Mouse (Mus musculus): ENCODE data around the gene Lsm6. TPM values are rescaled to one million over a fixed set of nuclear protein-coding genes. Genes with fewer than 3 reads are reported as not detected.

Gene Lsm6
- polyA plus RNA-seq, 1 experiment = 1.6 TPM

DNA sequence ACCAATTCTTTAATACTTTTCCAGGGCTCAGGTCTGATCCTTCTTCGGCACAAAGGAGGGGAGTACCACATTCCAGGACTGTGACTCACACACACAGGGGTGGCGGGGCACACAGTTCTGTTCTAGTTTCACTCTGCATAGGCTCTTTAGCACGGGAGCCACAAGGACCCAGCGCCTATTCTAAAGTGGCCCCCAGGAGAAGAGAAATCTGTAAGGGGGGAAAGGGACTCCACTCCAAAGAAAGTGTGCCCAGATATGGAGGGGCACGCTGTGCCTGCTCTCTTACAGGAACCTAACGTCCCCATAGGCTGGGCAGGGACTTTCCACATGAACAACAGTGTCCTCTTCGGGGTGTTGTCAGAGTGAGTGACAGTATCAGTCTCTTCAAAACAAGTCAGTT, 49.7 kb downstream of the Lsm6 start:
- Histone ChIP-seq H3K27me3 (ENCODE audit: control insufficient read depth, insufficient read depth, low read length) (no peaks in the 10 kb centered on the region), H3K36me3 (ENCODE audit: control insufficient read depth, insufficient read depth, low read length) (no peaks in the 10 kb centered on the region), H3K4me3 (ENCODE audit: low read depth, low read length) (no peak overlapping the region), H3K4me1 (ENCODE audit: control insufficient read depth, insufficient read depth, insufficient read length, low read length) (no peaks in the 10 kb centered on the region), H3K27ac (ENCODE audit: insufficient read depth, low read depth, low read length) (no peak overlapping the region)
- TF ChIP-seq POLR2A (IDR thresholded peaks at IDR 0.05; ENCODE audit: low read depth, low read length) = no peak
- TF ChIP-seq CTCF (IDR thresholded peaks at IDR 0.05; ENCODE audit: extremely low read depth, insufficient read length, insufficient replicate concordance, low read depth, low read length) = no peak
- WGBS = 54% methylated on average over 7 of the region's 7 CpGs

DNA sequence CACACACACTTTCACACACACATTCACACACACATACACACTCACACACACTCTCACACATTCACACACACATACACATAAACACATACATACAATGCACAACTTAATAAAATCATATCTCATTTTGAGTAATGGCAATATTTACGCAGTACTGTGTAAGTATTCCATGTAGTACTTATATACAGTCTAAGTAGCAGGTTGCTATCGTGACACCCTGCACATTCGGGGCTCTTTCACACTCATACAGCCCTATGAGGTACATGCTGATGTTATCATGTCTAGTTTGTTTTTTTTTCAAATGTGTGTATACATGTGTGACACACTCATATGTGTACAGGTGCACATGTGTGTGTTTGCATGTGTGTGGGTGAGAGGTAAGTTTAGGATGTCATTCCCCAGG, 50.4 kb downstream of the Lsm6 start:
- no peak for TF ChIP-seq CTCF (IDR thresholded peaks at IDR 0.05; ENCODE audit: extremely low read depth, insufficient read length, insufficient replicate concordance, low read depth, low read length)
- no peak for TF ChIP-seq POLR2A (IDR thresholded peaks at IDR 0.05; ENCODE audit: low read depth, low read length)
- H3K4me1 ChIP-seq (ENCODE audit: control insufficient read depth, insufficient read depth, insufficient read length, low read length) = no peaks in the 10 kb centered on the region
- no peak overlapping the region for H3K4me3 ChIP-seq (ENCODE audit: low read depth, low read length)
- 89% methylated on average over 3 of the region's 3 CpGs for WGBS
- H3K27ac ChIP-seq (ENCODE audit: insufficient read depth, low read depth, low read length) = no peak overlapping the region
- no peaks in the 10 kb centered on the region for H3K27me3 ChIP-seq (ENCODE audit: control insufficient read depth, insufficient read depth, low read length)
- H3K36me3 ChIP-seq (ENCODE audit: control insufficient read depth, insufficient read depth, low read length) = no peaks in the 10 kb centered on the region

- no peaks in the 10 kb centered on the region for H3K36me3 ChIP-seq (ENCODE audit: control insufficient read depth, insufficient read depth, low read length)
- no peak overlapping the region for H3K4me3 ChIP-seq (ENCODE audit: low read depth, low read length)
- H3K27ac ChIP-seq (ENCODE audit: insufficient read depth, low read depth, low read length) = no peak overlapping the region
- H3K27me3 ChIP-seq (ENCODE audit: control insufficient read depth, insufficient read depth, low read length) = no peaks in the 10 kb centered on the region
- WGBS = 95% methylated on average over 1 of the region's 1 CpGs
- no peak for TF ChIP-seq POLR2A (IDR thresholded peaks at IDR 0.05; ENCODE audit: low read depth, low read length)
- TF ChIP-seq CTCF (IDR thresholded peaks at IDR 0.05; ENCODE audit: extremely low read depth, insufficient read length, insufficient replicate concordance, low read depth, low read length) = no peak
- no peaks in the 10 kb centered on the region for H3K4me1 ChIP-seq (ENCODE audit: control insufficient read depth, insufficient read depth, insufficient read length, low read length)
These were observed 55.4 kb downstream of the Lsm6 start for GRCm38 (mm10) chr8:78765556-78765955.

DNA sequence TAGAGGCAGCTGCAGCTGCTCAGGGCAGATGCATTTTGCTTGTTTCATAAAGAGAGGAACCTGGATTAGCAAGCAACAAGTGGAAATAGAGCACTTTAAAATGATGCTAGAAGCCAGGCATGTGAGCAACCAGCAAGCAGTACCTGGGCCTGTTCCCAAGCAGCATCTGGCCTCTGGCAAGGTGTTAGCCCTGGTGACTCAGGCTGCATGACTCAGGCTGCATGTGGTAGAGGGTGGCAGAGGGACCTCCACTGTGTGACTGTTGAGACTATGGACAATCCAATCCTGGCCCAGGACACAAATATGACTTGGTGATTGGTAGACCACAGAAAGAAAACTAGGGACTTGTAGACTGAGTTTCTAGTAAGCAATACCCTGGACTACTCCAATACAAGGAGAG, 56.0 kb downstream of the Lsm6 start:
- Histone ChIP-seq H3K27ac (ENCODE audit: insufficient read depth, low read depth, low read length) (no peak overlapping the region), H3K4me3 (ENCODE audit: low read depth, low read length) (no peak overlapping the region)
- TF ChIP-seq POLR2A (IDR thresholded peaks at IDR 0.05; ENCODE audit: low read depth, low read length) (no peak), CTCF (IDR thresholded peaks at IDR 0.05; ENCODE audit: extremely low read depth, insufficient read length, insufficient replicate concordance, low read depth, low read length) (no peak)

GRCm38 (mm10) chr8:78759139-78759538, 61.8 kb downstream of the Lsm6 start:
- Histone ChIP-seq H3K27ac (ENCODE audit: insufficient read depth, low read depth, low read length) (no peak overlapping the region), H3K4me3 (ENCODE audit: low read depth, low read length) (no peak overlapping the region), H3K36me3 (ENCODE audit: control insufficient read depth, insufficient read depth, low read length) (no peaks in the 10 kb centered on the region), H3K27me3 (ENCODE audit: control insufficient read depth, insufficient read depth, low read length) (no peaks in the 10 kb centered on the region), H3K4me1 (ENCODE audit: control insufficient read depth, insufficient read depth, insufficient read length, low read length) (no peaks in the 10 kb centered on the region)
- TF ChIP-seq POLR2A (IDR thresholded peaks at IDR 0.05; ENCODE audit: low read depth, low read length) (no peak), CTCF (IDR thresholded peaks at IDR 0.05; ENCODE audit: extremely low read depth, insufficient read length, insufficient replicate concordance, low read depth, low read length) (no peak)

More for the DNA sequence above, 56.0 kb downstream of the Lsm6 start:
- Histone ChIP-seq H3K36me3 (ENCODE audit: control insufficient read depth, insufficient read depth, low read length) (no peaks in the 10 kb centered on the region), H3K4me1 (ENCODE audit: control insufficient read depth, insufficient read depth, insufficient read length, low read length) (no peaks in the 10 kb centered on the region), H3K27me3 (ENCODE audit: control insufficient read depth, insufficient read depth, low read length) (no peaks in the 10 kb centered on the region)

DNA sequence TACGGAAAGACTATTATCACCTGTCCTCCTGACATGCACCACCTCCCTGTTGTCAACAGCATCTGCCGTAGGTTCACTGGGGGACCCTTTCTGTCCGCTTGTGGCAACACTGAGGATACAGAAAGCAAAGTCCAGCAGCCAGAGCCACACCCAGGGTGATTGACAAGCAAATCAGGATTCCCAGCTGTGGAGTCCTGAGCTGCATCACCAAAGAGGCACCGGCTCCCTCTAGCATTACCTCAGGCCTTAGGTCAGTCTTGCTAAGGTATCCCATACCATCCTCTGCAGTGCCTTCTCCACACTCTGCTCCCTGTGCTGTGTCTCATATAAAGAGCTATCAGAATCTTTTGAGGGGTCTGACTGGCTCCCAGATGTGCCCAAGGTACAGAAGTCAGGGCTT, 66.0 kb downstream of the Lsm6 start:
- 61% methylated on average over 4 of the region's 4 CpGs for WGBS
- TF ChIP-seq CTCF (IDR thresholded peaks at IDR 0.05; ENCODE audit: extremely low read depth, insufficient read length, insufficient replicate concordance, low read depth, low read length) = no peak
- no peak for TF ChIP-seq POLR2A (IDR thresholded peaks at IDR 0.05; ENCODE audit: low read depth, low read length)

More for the DNA sequence above, 66.0 kb downstream of the Lsm6 start:
- Histone ChIP-seq H3K4me3 (ENCODE audit: low read depth, low read length) (no peak overlapping the region), H3K27me3 (ENCODE audit: control insufficient read depth, insufficient read depth, low read length) (no peaks in the 10 kb centered on the region), H3K27ac (ENCODE audit: insufficient read depth, low read depth, low read length) (no peak overlapping the region), H3K36me3 (ENCODE audit: control insufficient read depth, insufficient read depth, low read length) (no peaks in the 10 kb centered on the region), H3K4me1 (ENCODE audit: control insufficient read depth, insufficient read depth, insufficient read length, low read length) (no peaks in the 10 kb centered on the region)

Other genes with a start within 250 kb of the Lsm6 start
- 9.8 and 16.9 TPM in 2 replicates for gene Zfp827, start 207.3 kb upstream of the Lsm6 start, polyA plus RNA-seq (2012; rRNA removed)